ENCODE assay signal across 20 mouse cellular contexts in genomic region chr11:78863898-78864297, GRCm38 (mm10). TPM values are rescaled to one million over a fixed set of nuclear protein-coding genes. Genes with fewer than 3 reads are reported as not detected.
A peak's percentile ranks its signal among the peaks of the same experiment; 100 is the strongest.
DNase-seq lines count a peak whose midpoint lies in the region; ATAC-seq and TF ChIP-seq lines count a peak whose summit lies in the region.
"Had no signal": no experiment of that assay in that cellular context is flagged by ENCODE, and none has a peak within 500 bp of the region (broad histone marks: within the 10 kb centered on the region; RNA-seq: fewer than 3 reads in every experiment).

No protein-coding gene starts in this region.

- no peak overlapping the region for H3K9ac ChIP-seq in liver, postnatal 0 days (replicated peaks)
- no peak overlapping the region for H3K9ac ChIP-seq in liver, embryonic 12.5 days
- no peak overlapping the region for H3K9ac ChIP-seq in forebrain, postnatal 0 days
- H3K9ac ChIP-seq: embryonic facial prominence, embryonic 12.5 days; forebrain, embryonic 13.5 days; forebrain, embryonic 15.5 days had no signal

- no peaks in the 10 kb centered on the region for H3K36me3 ChIP-seq in liver, postnatal 0 days (replicated peaks; ENCODE audit: insufficient read depth, low read length)
- no peaks in the 10 kb centered on the region for H3K36me3 ChIP-seq in liver, embryonic 12.5 days
- H3K36me3 ChIP-seq in forebrain, postnatal 0 days (ENCODE audit: insufficient read depth): no peaks in the 10 kb centered on the region
- H3K36me3 ChIP-seq: embryonic facial prominence, embryonic 10.5 days; embryonic facial prominence, embryonic 12.5 days; forebrain, embryonic 15.5 days had no signal

- WGBS in liver, postnatal 0 days (ENCODE audit: insufficient replicate concordance): 76% methylated on average over 4 of the region's 4 CpGs
- WGBS in liver, embryonic 12.5 days (ENCODE audit: insufficient replicate concordance): 68% methylated on average over 4 of the region's 4 CpGs
- 95% methylated on average over 4 of the region's 4 CpGs for WGBS in forebrain, postnatal 0 days

- ATAC-seq in liver, postnatal 0 days: no peak
- ATAC-seq in liver, embryonic 12.5 days: no peak
- peak; percentile 56 for ATAC-seq in granulocyte monocyte progenitor cell, adult 5-6 weeks (replicated peaks; ENCODE audit: poor library complexity, severe bottlenecking)
- peak; percentile 61; the same call in 1 of the 2 replicates for ATAC-seq in megakaryocyte progenitor cell, adult 5-6 weeks (replicated peaks; ENCODE audit: poor library complexity)
- no peak for ATAC-seq in forebrain, postnatal 0 days
- ATAC-seq: forebrain, embryonic 13.5 days; forebrain, embryonic 15.5 days had no signal

- H3K4me2 ChIP-seq in liver, postnatal 0 days (ENCODE audit: low read depth, low read length): no peak overlapping the region
- H3K4me2 ChIP-seq in liver, embryonic 12.5 days: no peak overlapping the region
- H3K4me2 ChIP-seq in forebrain, postnatal 0 days (ENCODE audit: low read depth): no peak overlapping the region
- H3K4me2 ChIP-seq: embryonic facial prominence, embryonic 12.5 days; forebrain, embryonic 13.5 days; forebrain, embryonic 15.5 days had no signal

- H3K9me3 ChIP-seq in liver, postnatal 0 days (ENCODE audit: low read length): peaks cover 3% of the 10 kb centered on the region; the same call in 1 of the 2 replicates
- H3K9me3 ChIP-seq in liver, embryonic 12.5 days (replicated peaks): no peaks in the 10 kb centered on the region
- no peaks in the 10 kb centered on the region for H3K9me3 ChIP-seq in forebrain, postnatal 0 days (ENCODE audit: low read length)
- H3K9me3 ChIP-seq: embryonic facial prominence, embryonic 10.5 days; embryonic facial prominence, embryonic 12.5 days; forebrain, embryonic 13.5 days; forebrain, embryonic 15.5 days had no signal

- H3K27me3 ChIP-seq in liver, postnatal 0 days (ENCODE audit: insufficient read depth, low read length): no peaks in the 10 kb centered on the region
- peaks cover under 1% of the 10 kb centered on the region; the same call in 1 of the 2 replicates for H3K27me3 ChIP-seq in liver, embryonic 12.5 days (replicated peaks)
- no peaks in the 10 kb centered on the region for H3K27me3 ChIP-seq in forebrain, postnatal 0 days (ENCODE audit: insufficient read depth, low read length)
- H3K27me3 ChIP-seq: embryonic facial prominence, embryonic 12.5 days; forebrain, embryonic 13.5 days; forebrain, embryonic 15.5 days had no signal

- H3K4me1 ChIP-seq in liver, postnatal 0 days (ENCODE audit: insufficient read depth): no peaks in the 10 kb centered on the region
- H3K4me1 ChIP-seq in liver, embryonic 12.5 days: no peaks in the 10 kb centered on the region
- H3K4me1 ChIP-seq in forebrain, postnatal 0 days (ENCODE audit: insufficient read depth): no peaks in the 10 kb centered on the region
- H3K4me1 ChIP-seq: embryonic facial prominence, embryonic 10.5 days; embryonic facial prominence, embryonic 12.5 days; forebrain, embryonic 13.5 days; forebrain, embryonic 15.5 days had no signal

- TF ChIP-seq EP300 in liver, postnatal 0 days (IDR thresholded peaks at IDR 0.05; ENCODE audit: low read depth): no peak

- no peak for DNase-seq in liver, postnatal 0 days
- no peak for DNase-seq in forebrain, postnatal 0 days
- DNase-seq in spleen, postnatal 10 days (ENCODE audit: low spot score in 2 of 2): no peak
- DNase-seq: adrenal gland, adult 2 months; adrenal gland, postnatal 10 days; adrenal gland, postnatal 25 days; cerebellum, adult 11 months; cerebellum, adult 18-20 months; cerebellum, adult 8-10 months; cerebellum, adult 9-11 months; cerebellum, postnatal 14 days; cerebellum, postnatal 36 days had no signal

- H3K4me3 ChIP-seq in liver, postnatal 0 days (ENCODE audit: low read depth, low read length): no peak overlapping the region
- H3K4me3 ChIP-seq in liver, embryonic 12.5 days: no peak overlapping the region
- no peak overlapping the region for H3K4me3 ChIP-seq in forebrain, postnatal 0 days (ENCODE audit: low read depth, low read length)
- H3K4me3 ChIP-seq: embryonic facial prominence, embryonic 10.5 days; embryonic facial prominence, embryonic 12.5 days; forebrain, embryonic 13.5 days; forebrain, embryonic 15.5 days had no signal

- TF ChIP-seq CTCF in liver, postnatal 0 days (IDR thresholded peaks at IDR 0.05; ENCODE audit: low read depth): no peak
- TF ChIP-seq CTCF in forebrain, postnatal 0 days (IDR thresholded peaks at IDR 0.05; ENCODE audit: low read depth): no peak

- H3K27ac ChIP-seq in liver, postnatal 0 days (ENCODE audit: low read depth): peak overlapping the region; percentile 64; the same call in 1 of the 2 replicates
- no peak overlapping the region for H3K27ac ChIP-seq in liver, embryonic 12.5 days
- no peak overlapping the region for H3K27ac ChIP-seq in forebrain, postnatal 0 days (ENCODE audit: low read depth, low read length)
- H3K27ac ChIP-seq: embryonic facial prominence, embryonic 10.5 days; embryonic facial prominence, embryonic 12.5 days; forebrain, embryonic 13.5 days; forebrain, embryonic 15.5 days had no signal

RNA-seq across cellular contexts. Expression of gene Lyrm9, which starts 37.5 kb away (rescaled TPM):
- polyA plus RNA-seq in liver, postnatal 0 days (2015; fragmentation: Nextera tagmentation; extraction: Ambion mirVana): 12.9 and 16.5 TPM in 2 replicates
- polyA plus RNA-seq in liver, embryonic 12.5 days (2016; fragmentation: Nextera tagmentation; extraction: Ambion mirVana): 22.5 and 28.1 TPM in 2 replicates
- total RNA-seq in granulocyte monocyte progenitor cell, adult 5-6 weeks (2014; fragmentation: Nextera tagmentation): 14.3 and 16.8 TPM in 2 replicates
- 45.2 and 102 TPM in 2 replicates for total RNA-seq in granulocyte monocyte progenitor cell, adult 5-6 weeks (2017)
- 7.9 and 8.4 TPM in 2 replicates for total RNA-seq in megakaryocyte progenitor cell, adult 5-6 weeks (2015)
- total RNA-seq in megakaryocyte progenitor cell, adult 5-6 weeks (2017): 58.6 and 68.0 TPM in 2 replicates
- 24.4 and 40.2 TPM in 2 replicates for total RNA-seq in forebrain, postnatal 0 days (2014; rRNA removed)
- 37.8 and 41.5 TPM in 2 replicates for polyA plus RNA-seq in forebrain, postnatal 0 days (2015; fragmentation: Nextera tagmentation; extraction: Ambion mirVana)

RNA-seq across cellular contexts. Expression of gene Nos2, which starts 56.7 kb away (rescaled TPM):
- not detected in 2 replicates for polyA plus RNA-seq in liver, postnatal 0 days (2015; fragmentation: Nextera tagmentation; extraction: Ambion mirVana)
- polyA plus RNA-seq in liver, embryonic 12.5 days (2016; fragmentation: Nextera tagmentation; extraction: Ambion mirVana): 0.07 and 0.13 TPM in 2 replicates
- total RNA-seq in granulocyte monocyte progenitor cell, adult 5-6 weeks (2014; fragmentation: Nextera tagmentation): not detected in 2 replicates
- not detected in 2 replicates for total RNA-seq in granulocyte monocyte progenitor cell, adult 5-6 weeks (2017)
- not detected in 2 replicates for total RNA-seq in megakaryocyte progenitor cell, adult 5-6 weeks (2015)
- not detected in 2 replicates for total RNA-seq in megakaryocyte progenitor cell, adult 5-6 weeks (2017)
- 0.24 and 0.62 TPM in 2 replicates for total RNA-seq in forebrain, postnatal 0 days (2014; rRNA removed)
- 0.34 and 0.51 TPM in 2 replicates for polyA plus RNA-seq in forebrain, postnatal 0 days (2015; fragmentation: Nextera tagmentation; extraction: Ambion mirVana)
- total RNA-seq: MEL had no signal

Comparison
In these comparisons a context has a peak if more than half of its experiments do, and no peak if none do; other contexts are left out.
1. ATAC-seq: peak in granulocyte monocyte progenitor cell, adult 5-6 weeks (single experiment) and megakaryocyte progenitor cell, adult 5-6 weeks (single experiment); none in liver, postnatal 0 days (single experiment), liver, embryonic 12.5 days (single experiment) and forebrain, postnatal 0 days (single experiment).